Mouse (Mus musculus) liver, embryonic 14.5 days (tissue): ENCODE data around the gene En2. TPM values are rescaled to one million over a fixed set of nuclear protein-coding genes. Genes with fewer than 3 reads are reported as not detected.

ENCODE experiments used
- ATAC-seq: fragments of 200-750 bp; cut with Nextera tagmentation; 2 replicates; pipeline ENCODE4 v1.8.0; 2017; ENCODE audit warnings: moderate number of reproducible peaks, mild to moderate bottlenecking, moderate library complexity; ENCODE audit not compliant: insufficient read depth
- DNase-seq, 3 experiments: peaks; one replicate each; pipeline ENCODE4 v3.0.0-alpha.2; 2012 to 2013; ENCODE audit warnings: low read depth in 3 of 3, low spot score in 3 of 3
- H3K27ac ChIP-seq: fragments of 300-500 bp; sonication (generic); 2 replicates; pipeline ENCODE4 v1.5.1; 2014; ENCODE audit warnings: moderate library complexity, mild to moderate bottlenecking, control low read depth, inconsistent platforms
- H3K27me3 ChIP-seq: fragments of 300-500 bp; sonication (generic); 2 replicates; pipeline ENCODE4 v1.6.1; 2014; ENCODE audit warnings: mild to moderate bottlenecking, low read length, moderate library complexity; ENCODE audit not compliant: control insufficient read depth, insufficient read depth
- H3K36me3 ChIP-seq: fragments of 300-500 bp; sonication (generic); replicated peaks from 2 replicates; pipeline ENCODE4 v1.6.1; 2014; ENCODE audit warnings: low read depth; ENCODE audit not compliant: control insufficient read depth, insufficient read depth
- H3K4me1 ChIP-seq, 2 experiments: fragments of 200-500 bp in 1 of 2; fragments of 300-500 bp in 1 of 2; sonication (generic) in 1 of 2; replicated peaks; 2 replicates each; pipeline ENCODE4 v1.6.1; 2012 to 2014; ENCODE audit warnings: antibody characterized with exemption in 1 of 2, inconsistent platforms in 1 of 2, low read length in 1 of 2; ENCODE audit not compliant: control insufficient read depth in 2 of 2, insufficient read depth in 2 of 2
- H3K4me2 ChIP-seq: fragments of 300-500 bp; sonication (generic); 2 replicates; pipeline ENCODE4 v1.6.1; 2014; ENCODE audit warnings: low read depth, mild to moderate bottlenecking, control low read depth, moderate library complexity
- H3K4me3 ChIP-seq, 2 experiments: fragments of 200-500 bp in 1 of 2; fragments of 300-500 bp in 1 of 2; sonication (generic) in 1 of 2; 2 replicates each; pipeline ENCODE4 v1.5.1; 2012 to 2014; ENCODE audit warnings: low read depth in 2 of 2, low read length in 2 of 2, mild to moderate bottlenecking in 2 of 2, control low read depth in 1 of 2, inconsistent platforms in 1 of 2, moderate library complexity in 1 of 2; ENCODE audit not compliant: insufficient read depth in 1 of 2
- H3K9ac ChIP-seq: fragments of 300-500 bp; sonication (generic); replicated peaks from 2 replicates; pipeline ENCODE4 v1.6.1; 2014; ENCODE audit warnings: mild to moderate bottlenecking, control low read depth, moderate library complexity
- H3K9me3 ChIP-seq: fragments of 300-500 bp; sonication (generic); 2 replicates; pipeline ENCODE4 v1.6.1; 2016; ENCODE audit warnings: low read length, mixed read lengths; ENCODE audit not compliant: control insufficient read depth
- CTCF ChIP-seq: IDR thresholded peaks from 2 replicates; pipeline ENCODE4 v1.5.1; 2016; ENCODE audit warnings: antibody characterized with exemption, low read depth, control low read depth
- EP300 ChIP-seq: IDR thresholded peaks from 2 replicates; pipeline ENCODE4 v1.6.1; 2016; ENCODE audit warnings: antibody characterized with exemption, low read depth
- WGBS: fragments of 180-500 bp; shearing (Covaris S2); extraction: QIAGEN DNeasy Blood & Tissue Kit; methylation state at CpG from one replicate; pipeline ENCODE4 v1.1.7; 2014; ENCODE audit not compliant: insufficient replicate concordance; 5-methylcytosine and 5-hydroxymethylcytosine counted together
- polyA plus RNA-seq, 2 experiments: library from polyadenylated mRNA; depleted of rRNA in 1 of 2; stranded (reverse) in 1 of 2; unstranded in 1 of 2; fragments of >200 nt; fragmentation: Nextera tagmentation in 1 of 2; extraction: Ambion mirVana in 1 of 2; gene quantifications; 2 replicates each; pipeline versions ENCODE4 v1.2.1 to v1.2.3; 2012 to 2014

The En2 gene
- polyA plus RNA-seq, 2 experiments = not detected

DNA sequence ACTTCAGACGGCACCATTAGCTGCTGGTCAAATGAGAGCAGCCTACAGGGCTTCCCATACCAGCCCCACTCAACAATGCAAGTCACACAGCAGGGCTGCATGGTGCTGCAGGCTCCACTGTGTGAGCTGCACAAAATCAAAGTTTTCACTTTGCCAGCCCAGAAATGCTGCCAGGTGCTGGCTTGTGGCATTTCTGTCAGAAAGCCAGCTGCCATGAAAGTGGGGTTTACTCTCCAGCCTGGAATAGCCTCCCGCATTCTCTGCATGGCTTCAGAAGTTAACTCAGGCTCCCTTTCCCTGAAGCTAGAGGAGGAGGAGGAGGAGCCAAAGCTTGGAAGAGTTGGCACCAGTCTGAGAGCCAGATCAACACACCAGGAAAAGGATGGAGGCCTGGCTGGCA is 29.1 kb upstream of the En2 start:
- Histone ChIP-seq H3K27ac (no peak overlapping the region), H3K9ac (no peak overlapping the region), H3K4me2 (no peak overlapping the region), H3K4me1 (no peaks in the 10 kb centered on the region), H3K27me3 (no peaks in the 10 kb centered on the region), H3K9me3 (no peaks in the 10 kb centered on the region), H3K4me3 (no peak overlapping the region), H3K36me3 (no peaks in the 10 kb centered on the region)
- no peak for ATAC-seq
- 35% methylated on average over 2 of the region's 2 CpGs for WGBS
- TF ChIP-seq CTCF (no peak), EP300 (no peak)
- DNase-seq = no peak

DNA sequence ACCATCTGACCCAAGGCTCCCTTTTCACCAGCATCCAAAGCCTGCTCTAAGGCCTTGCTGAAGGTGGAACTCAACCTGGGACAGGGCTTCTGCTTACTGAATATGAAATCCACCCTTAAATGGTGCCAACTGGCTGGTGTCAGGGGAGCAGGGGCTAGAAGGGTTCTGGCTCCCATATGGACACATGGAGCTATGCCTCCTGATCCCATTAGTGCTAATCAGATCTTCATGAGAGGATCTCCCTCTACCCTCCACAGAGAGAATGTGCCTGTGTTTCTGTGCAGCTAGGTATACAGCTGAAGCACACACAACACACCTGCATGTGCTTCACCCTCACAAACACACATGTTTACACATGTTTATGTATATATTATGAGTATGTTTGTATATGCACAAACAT is 20.9 kb upstream of the En2 start:
- H3K9me3 ChIP-seq = no peaks in the 10 kb centered on the region
- H3K4me1 ChIP-seq = no peaks in the 10 kb centered on the region
- H3K4me2 ChIP-seq = no peak overlapping the region
- H3K27me3 ChIP-seq = no peaks in the 10 kb centered on the region
- no peak overlapping the region for H3K9ac ChIP-seq
- no peak overlapping the region for H3K27ac ChIP-seq
- TF ChIP-seq CTCF (no peak), EP300 (no peak)
- H3K4me3 ChIP-seq = no peak overlapping the region
- no peak for ATAC-seq
- DNase-seq = no peak
- H3K36me3 ChIP-seq = no peaks in the 10 kb centered on the region

DNA sequence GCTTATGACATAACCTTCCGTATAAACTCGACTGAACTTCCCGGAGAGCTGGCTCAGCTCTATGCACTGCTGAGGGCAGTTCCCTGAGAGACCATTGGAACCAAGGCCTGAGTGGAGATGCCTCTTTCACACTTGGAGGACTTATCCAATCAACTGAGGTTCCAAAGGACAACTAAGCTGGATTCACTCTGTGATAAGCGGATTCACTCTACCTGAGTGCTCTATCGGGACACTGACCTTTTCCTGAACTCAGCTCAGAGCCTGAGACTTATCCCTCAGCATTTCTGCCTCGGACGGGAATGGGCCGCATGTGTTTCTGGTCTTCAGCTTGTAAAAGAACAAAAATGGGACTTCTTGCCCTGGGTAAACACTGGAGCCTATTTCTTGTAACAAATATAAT is 19.5 kb upstream of the En2 start:
- H3K27ac ChIP-seq = no peak overlapping the region
- TF ChIP-seq CTCF (no peak), EP300 (no peak)
- no peaks in the 10 kb centered on the region for H3K9me3 ChIP-seq
- no peak overlapping the region for H3K4me2 ChIP-seq
- no peak for ATAC-seq
- H3K9ac ChIP-seq = no peak overlapping the region
- H3K4me1 ChIP-seq = no peaks in the 10 kb centered on the region
- H3K4me3 ChIP-seq = no peak overlapping the region
- no peak for DNase-seq
- WGBS = 70% methylated on average over 8 of the region's 8 CpGs
- H3K36me3 ChIP-seq = no peaks in the 10 kb centered on the region
- no peaks in the 10 kb centered on the region for H3K27me3 ChIP-seq

DNA sequence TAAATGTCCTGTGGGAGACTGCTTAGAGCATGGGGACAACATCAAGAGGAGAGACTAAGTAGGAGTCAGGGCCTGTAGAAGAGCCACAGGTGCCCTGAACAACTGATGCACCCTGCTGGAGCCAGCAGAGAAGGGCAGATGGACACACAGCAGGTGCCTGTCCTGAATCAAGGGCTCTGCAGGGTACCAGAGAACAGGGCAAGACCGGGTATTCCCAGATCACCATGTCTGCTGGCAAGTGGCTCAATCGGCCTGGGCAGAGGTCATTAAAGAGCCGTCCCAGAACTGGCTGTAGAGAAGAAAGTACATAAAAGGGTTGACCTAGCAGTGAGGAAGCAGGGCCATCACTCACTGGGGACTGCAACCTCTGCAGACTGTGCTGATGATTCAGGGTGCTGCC is 17.0 kb upstream of the En2 start:
- TF ChIP-seq EP300 (no peak), CTCF (no peak)
- WGBS = 31% methylated on average over 3 of the region's 3 CpGs
- H3K4me3 ChIP-seq = no peak overlapping the region

DNA sequence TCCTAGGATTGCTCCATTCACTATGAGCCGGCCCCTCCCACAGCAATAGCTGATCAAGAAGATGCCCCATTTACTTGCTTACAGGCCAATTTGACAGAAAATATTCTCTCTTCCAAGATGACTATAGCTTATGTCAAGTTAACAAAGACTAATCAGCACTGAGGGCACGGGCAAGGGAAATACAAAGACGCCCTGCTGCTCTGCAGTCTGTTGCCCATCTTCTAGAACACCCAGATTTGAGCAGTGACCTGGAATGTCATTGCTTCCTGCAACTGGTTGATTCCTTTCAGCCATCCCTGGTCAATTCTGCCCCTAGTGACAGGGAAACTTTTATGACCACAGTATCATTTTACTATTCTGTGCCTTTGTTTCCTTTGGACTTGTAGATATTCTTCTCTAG is 16.1 kb upstream of the En2 start:
- Histone ChIP-seq H3K36me3 (no peaks in the 10 kb centered on the region), H3K4me2 (no peak overlapping the region), H3K9me3 (no peaks in the 10 kb centered on the region), H3K9ac (no peak overlapping the region), H3K27ac (no peak overlapping the region), H3K4me1 (no peaks in the 10 kb centered on the region), H3K27me3 (no peaks in the 10 kb centered on the region), H3K4me3 (no peak overlapping the region)
- DNase-seq = no peak
- no peak for TF ChIP-seq EP300
- TF ChIP-seq CTCF = no peak
- no peak for ATAC-seq
- WGBS = 52% methylated on average over 3 of the region's 3 CpGs

More for the DNA sequence above, 17.0 kb upstream of the En2 start:
- Histone ChIP-seq H3K36me3 (no peaks in the 10 kb centered on the region), H3K4me1 (no peaks in the 10 kb centered on the region), H3K4me2 (no peak overlapping the region), H3K9me3 (no peaks in the 10 kb centered on the region), H3K9ac (no peak overlapping the region), H3K27ac (no peak overlapping the region), H3K27me3 (no peaks in the 10 kb centered on the region)
- ATAC-seq = no peak
- DNase-seq = no peak
